Mouse (Mus musculus) adrenal gland (tissue): ENCODE results near the gene Mkln1.

Experiments
- intact Hi-C: fragments of 180-260 bp; cut with DNase I; formaldehyde crosslinking; loops from one replicate; pipeline ENCODE4 v1.15.1; 2025
- long read RNA-seq, 2 experiments: library from polyadenylated mRNA; unstranded; transcript quantifications; one replicate each; pipeline ENCODE4 v2.0.0; 2020; ENCODE audit warnings: borderline replicate concordance in 1 of 2; ENCODE audit not compliant: insufficient replicate concordance in 1 of 2

Gene Mkln1
- long read RNA-seq, experiment 1, full-length matches to known transcripts = 66 of 91 reads
- long read RNA-seq, experiment 1, partial matches to known transcripts = 11 of 91 reads
- long read RNA-seq, experiment 1, other reads (novel, unspliced or antisense) = 14 of 91 reads
- long read RNA-seq, experiment 2, full-length matches to known transcripts = 64 of 90 reads
- long read RNA-seq, experiment 2, partial matches to known transcripts = 12 of 90 reads
- long read RNA-seq, experiment 2, other reads (novel, unspliced or antisense) = 14 of 90 reads

DNA sequence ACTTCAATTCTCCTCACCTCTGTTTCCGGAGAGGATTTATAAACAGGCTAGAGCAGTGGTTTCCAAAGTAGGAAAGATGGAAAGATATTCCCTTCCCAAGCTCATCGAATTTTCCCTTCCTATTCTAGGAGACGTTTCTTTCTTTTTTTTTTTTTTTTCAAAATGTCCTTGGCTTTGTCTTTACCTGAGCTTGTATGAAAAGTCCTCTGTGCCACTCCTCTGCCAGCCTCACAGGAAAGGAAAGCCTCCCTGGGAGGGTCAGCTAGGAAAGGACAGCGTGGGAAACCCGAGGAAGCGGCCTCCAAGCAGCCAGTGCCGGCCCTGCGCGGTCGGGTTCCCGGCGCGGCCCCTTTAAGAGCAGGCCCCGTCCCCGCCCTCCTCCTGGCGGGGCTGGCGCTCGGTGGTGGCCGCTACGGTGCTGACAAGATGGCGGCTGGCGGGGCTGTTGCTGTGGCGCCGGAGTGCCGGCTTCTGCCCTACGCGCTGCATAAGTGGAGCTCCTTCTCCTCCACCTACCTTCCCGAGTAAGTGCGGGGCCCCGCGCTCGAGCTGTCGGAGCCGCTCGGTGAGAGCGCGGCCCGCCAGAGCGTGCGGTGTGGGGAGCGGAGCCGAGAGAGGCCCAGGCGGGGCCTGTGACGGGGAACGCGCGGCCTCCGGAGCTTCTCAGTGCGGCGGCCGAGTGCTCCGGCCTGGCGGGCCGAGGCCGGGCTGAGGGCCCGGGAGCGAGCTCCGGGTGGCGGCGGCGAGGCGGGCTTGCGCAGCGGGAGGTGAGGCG is at the start of gene Mkln1:
TSS of gene Mkln1 (plus strand) at position 305 of the 775 bp plus-strand sequence.
- intact Hi-C loops = no loop called here

DNA sequence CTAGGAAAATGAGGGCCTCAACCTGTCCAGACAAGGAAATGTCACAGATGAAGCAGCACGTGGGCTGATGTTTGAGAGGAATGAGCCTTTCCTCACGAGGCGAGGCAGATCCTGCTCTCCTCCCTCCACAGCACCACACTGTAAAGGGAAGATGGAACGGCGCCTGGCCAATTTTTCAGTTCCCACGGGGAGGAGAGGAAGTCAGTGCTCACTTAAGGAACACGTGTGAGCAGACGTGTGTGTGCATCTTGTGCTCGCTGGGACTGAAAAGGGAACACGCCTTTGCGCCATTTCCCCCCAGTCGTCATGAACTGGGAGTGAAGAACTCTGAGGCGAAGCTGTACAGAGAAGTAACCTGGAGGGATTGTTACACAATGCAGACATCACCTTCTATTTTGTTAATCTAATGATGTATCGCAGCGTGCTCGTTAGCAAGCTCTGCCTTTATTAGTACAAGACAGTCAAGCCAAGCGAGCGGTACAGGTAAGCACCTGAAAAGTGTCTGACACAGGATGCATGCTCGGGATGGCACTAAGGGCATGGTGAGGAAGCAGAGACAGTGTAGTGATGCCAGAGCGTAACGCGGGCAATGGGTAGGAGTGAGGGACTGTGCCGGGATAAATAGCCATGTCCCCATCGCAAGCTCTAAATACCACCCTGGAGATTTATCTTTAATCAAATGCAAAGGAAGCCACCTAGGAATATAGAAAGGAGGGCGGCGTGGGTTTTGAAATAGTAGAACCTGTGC is 41.9 kb upstream of the Mkln1 start:
- intact Hi-C loops = no loop called here

DNA sequence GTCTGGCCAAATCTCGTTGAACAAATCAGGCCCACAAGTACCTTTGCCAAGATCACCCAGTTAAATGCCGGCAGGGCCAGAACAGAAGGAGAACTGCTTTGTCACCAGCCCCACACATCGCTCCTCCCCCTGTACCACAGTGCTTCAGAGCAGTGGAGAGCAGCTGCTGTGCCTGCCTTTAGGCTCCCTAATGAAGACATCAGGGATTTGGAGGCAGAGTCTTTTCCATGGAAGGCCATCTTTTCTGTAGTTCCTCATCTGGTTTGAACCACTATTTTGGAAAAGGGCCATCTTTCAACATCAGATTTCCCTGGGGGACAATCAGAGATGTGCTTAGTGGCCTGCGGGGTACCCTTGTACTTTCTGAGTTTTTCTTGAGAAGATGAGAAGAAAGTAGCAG is 41.2 kb upstream of the Mkln1 start:
- intact Hi-C loops = no loop called here

DNA sequence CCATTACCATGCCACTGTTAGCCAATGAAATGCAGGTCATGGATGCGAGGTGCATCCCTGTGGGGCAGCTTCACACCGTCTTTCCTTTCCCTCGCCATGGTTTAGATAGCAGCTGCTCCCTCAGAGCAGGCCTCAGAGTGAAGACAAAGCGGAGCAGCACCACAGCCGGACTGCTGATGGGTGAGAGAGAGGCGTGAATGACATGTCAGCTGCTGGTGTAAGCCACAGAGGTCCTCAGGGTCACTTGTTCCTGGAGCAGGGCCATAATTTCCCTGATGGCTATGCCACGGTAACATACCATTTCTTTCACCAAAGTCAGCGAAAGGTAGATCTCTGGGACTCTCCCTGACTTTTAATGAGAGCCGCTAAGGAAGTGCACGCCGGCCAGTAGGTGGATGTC is 35.9 kb upstream of the Mkln1 start:
- intact Hi-C loops = no loop called here

DNA sequence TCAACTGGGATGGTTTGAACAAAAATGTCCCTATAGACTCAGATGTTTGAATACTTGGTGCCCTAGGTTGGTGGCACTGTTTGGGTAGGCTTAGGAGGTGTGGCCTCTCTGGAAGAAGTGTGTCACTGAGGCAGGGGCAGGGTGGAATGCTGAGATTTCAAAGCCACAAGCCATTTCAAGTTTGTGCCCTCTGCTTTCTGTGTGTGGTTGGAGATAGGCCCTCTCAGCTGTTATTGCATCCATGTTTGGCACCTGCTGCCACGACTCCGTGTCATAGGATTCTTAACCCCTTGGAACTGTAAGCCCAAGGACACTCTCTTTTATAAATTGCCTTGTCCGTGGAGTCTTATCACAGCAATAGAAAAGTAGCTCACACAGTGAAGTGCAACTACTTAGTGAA is 34.1 kb upstream of the Mkln1 start:
- intact Hi-C loops = no loop called here

DNA sequence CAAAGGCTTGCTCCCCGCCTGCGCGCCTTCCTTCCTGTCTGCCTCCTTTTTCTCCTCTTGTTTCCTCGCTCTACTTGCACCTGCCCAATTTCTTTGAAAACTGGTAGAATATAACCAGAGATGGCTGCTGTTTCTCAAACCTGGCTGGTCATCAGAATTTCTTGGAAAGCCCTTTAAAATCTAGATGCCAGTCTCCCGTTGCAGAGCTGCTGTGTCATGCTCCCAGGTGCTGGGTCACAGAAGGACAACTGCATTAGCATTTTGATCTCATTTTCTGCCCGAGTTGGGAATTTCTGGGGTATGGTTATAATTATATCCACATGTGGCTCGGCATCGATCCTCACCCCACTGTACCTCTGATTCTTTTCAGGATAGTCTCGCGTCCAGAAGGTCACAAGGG is 30.6 kb upstream of the Mkln1 start:
- intact Hi-C loops = no loop called here

DNA sequence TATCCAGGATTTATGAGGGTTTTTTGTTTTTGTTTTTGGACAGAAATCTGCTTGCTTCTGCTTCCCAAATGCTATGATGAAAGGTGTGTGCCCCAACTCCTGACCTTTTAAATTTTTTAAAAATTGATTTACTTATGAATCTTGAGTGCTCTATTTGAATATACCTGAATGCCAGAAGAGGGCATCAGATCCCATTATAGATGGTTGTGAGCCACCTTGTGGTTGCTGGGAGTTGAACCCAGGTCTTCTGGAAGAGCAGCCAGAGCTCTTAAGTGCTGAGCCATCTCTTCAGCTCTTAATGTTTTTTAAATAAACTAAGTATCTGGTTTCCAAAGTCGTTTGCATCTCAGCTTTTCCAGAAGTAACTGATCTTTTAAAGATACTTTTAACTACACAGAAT is 30.0 kb upstream of the Mkln1 start:
- intact Hi-C loops = no loop called here

DNA sequence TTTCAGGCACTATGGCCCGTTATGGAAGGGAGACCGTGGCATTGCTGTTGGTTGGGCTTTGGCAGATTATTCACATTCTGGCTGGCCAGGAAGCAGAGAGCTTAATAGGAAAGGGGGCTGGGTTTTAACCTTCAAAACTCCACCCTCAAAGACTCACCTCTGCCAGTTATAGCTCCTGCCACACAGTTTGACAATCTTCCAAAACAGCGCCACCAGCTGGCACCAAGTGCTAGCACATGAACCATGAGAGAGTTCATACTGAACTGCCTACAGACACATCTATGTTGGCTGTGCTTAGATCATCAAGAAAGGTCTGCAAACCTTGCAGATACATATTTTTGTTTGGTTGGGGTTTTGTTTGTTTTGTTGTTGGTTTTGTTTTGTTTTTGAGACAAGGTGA is 28.7 kb upstream of the Mkln1 start:
- intact Hi-C loops = no loop called here

DNA sequence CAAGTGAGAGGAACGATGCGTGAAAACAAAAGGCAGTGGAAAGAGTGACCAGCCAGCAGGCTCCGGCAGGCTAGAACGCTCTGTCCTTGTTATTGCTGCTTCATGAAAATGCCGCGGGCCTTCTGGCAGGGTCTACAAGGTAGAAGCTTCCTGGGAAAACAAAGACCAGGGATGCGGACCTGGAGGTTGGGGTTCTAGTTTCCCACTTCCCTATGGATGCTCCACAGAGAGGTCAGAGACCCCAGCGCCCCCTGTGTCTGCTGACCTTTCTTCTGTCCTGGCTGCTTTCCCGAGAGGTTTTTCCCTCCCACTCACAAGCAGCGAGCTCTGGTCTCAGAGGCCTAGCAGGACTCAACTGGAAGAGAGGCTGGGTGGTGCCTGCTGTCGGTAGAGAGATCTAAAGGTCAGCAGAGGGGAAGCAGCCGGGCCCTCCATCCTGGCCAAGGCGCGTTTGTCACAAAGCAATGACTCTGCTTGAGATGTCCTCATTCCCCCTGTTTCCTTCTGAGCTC is 27.9 kb upstream of the Mkln1 start:
- intact Hi-C loops = no loop called here

DNA sequence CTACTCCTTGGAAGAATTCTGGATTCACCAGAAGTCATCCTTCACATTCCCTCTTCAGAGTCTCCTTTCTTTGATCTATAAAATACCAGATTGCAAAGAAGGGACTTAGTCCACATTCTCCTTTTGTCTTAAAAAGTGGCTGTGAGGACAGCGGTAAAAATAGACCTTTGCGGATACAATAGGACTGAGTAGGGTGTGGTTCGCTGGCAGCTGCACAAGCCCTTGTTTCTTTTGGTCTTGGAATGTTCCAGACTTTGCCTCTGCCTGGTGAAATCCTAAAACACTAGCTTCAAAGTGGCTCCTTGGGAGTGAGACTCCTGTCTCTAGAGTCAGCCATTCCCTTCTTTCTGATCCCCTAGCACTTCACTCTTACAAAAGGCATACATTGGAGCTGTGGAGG is 27.4 kb upstream of the Mkln1 start:
- intact Hi-C loops = no loop called here

DNA sequence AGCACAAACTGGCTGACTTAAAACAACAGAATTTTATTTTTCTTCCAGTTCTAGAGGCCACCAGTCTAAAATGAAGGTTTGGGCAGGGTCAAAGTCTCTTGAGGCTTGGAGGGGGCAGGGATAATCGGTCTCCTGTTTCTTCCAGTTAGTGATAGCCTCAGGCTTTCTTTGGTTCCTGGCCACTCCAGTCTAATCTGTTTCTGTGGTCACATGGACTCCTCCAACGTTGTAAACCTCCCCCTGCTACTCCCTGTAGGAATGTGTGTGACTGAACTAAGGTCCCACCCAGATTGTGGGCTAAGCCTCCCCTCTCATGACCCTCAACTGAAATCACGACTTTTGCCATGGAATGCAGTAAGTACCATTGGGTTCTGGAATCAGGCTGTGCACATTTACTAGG is 25.9 kb upstream of the Mkln1 start:
- intact Hi-C loops = no loop called here

DNA sequence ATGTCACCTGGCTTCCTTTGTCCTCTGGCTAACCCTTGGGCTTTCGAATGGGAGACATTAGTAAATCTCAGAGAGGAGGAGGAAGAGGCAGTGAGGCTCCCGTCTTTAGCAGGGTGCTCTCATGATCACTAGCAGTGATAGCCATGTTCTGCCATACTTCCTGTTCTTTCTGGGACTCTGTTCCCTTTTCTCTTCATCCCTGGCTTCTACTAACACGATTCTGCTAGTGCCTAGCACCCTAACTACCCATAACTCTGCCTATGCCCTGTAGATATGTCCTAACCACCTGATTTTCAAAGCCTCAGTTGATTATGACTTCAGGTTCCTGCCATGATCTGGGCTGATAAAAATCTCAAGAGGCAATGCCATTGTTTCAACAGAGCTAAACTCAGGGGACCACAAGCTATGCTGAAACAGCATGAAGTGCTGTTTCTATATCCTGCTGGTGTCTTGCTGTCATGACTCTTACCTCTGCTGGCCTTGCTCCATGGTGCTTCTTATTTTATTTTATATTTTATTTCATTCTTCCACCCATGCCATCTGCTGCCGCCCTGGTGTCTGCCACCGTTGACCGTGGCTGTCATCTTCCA is 25.4 kb upstream of the Mkln1 start:
- intact Hi-C loops = no loop called here

DNA sequence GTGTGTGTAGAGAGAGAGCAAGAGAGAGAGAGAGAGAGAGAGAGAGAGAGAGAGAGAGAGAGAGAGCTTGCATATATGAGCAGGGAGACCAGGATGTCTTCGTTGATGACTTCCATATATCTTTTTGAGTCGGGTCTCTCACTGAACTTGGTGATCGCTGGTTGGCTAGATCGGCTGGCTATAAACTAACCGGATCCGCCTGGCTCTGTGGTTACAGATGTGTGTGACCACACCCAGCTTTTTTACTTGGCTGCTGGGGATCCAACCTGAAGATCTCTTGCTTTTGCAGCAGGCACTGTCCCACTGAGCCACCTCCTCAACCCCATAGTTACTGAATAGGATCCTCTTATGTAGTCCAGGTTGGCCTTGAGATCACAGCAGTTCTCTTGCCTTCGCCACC is 15.5 kb upstream of the Mkln1 start:
- intact Hi-C loops = loop anchor here (10.0 kb wide), 1 partner anchor 158 kb away; no protein-coding TSS in a partner anchor

DNA sequence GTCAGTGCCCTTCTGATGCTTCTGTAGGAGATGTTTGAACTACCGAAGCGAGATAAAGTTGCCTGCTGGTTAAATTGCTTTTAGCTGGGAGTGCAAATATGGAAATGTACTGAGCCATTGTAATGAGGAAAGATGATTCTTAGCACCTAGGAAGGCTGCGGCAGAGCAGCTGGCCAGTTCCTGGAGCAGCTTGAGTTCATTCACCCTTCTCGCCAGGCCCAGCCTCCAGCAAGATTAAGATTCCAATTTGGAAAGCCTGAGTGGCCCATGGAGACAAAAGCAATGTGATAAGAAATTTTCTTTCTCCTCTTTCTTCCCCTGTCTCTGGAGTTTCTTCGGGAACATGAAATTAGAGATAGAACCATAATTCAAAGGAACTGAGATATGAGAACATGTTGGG is 13.7 kb upstream of the Mkln1 start:
- intact Hi-C loops = loop anchor here (10.0 kb wide), 1 partner anchor 160 kb away; no protein-coding TSS in a partner anchor

DNA sequence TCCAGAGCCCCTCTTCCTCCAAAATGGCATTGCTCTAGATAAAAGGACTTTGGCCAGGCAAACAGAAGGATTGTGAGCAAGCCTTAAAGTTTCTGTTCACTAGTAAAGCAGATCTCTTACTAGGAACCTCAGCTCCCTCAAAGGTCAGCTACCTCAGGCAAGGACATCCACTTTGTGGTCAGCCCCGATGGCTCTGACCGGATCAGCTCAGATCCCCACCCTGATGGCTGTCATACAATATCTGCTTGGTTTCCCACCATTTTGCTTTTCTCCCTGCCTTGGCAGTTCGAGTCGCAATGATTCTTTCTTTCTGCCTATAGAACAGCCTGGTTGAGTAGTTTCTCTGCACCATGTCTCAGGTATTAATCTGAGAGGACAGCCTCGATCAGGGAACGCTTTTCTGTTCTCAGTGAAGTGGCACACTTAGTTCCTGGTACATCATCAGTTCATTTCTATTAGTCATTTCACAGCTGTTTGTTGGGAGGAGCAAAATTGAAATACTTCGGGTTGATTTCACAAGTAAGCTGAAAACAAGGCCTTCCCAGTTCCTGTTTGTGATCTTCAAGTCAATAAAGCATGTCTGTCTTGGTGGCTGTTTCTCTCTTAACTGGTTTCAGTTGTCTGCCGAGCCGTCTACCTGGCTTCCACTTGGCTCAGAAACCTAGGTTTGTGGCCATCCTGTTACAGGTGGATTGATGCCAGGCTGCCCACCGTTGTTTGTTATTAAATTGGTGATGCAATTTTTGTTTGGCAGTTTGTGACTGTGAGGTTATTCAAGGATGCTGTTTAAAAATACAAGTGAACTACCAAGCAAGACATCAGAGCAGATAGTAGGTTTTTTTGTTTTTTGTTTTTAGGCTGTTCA is 13.0 kb upstream of the Mkln1 start:
- intact Hi-C loops = loop anchor here (10.0 kb wide), 1 partner anchor 161 kb away; no protein-coding TSS in a partner anchor

DNA sequence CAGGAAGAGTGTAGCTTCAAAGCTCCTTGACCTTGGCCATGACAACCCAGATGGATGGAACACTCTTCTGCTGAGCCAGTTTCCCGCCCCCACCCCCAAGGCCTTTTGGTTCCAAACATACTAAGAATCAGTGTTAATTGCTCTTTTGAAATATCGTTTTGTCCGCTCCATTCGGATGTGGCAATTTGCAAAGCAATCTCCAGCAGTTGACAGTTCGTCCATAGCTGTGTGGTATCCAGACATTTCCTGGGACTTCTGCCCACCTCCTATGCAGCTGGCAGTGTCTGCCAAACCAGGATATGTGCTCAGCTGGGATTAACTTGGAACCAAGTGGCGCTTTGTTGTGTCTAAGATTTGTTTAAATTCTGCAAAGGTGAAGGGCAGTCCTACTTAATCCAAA is 8.8 kb upstream of the Mkln1 start:
- intact Hi-C loops = loop anchor here (10.0 kb wide), 1 partner anchor 165 kb away; no protein-coding TSS in a partner anchor

DNA sequence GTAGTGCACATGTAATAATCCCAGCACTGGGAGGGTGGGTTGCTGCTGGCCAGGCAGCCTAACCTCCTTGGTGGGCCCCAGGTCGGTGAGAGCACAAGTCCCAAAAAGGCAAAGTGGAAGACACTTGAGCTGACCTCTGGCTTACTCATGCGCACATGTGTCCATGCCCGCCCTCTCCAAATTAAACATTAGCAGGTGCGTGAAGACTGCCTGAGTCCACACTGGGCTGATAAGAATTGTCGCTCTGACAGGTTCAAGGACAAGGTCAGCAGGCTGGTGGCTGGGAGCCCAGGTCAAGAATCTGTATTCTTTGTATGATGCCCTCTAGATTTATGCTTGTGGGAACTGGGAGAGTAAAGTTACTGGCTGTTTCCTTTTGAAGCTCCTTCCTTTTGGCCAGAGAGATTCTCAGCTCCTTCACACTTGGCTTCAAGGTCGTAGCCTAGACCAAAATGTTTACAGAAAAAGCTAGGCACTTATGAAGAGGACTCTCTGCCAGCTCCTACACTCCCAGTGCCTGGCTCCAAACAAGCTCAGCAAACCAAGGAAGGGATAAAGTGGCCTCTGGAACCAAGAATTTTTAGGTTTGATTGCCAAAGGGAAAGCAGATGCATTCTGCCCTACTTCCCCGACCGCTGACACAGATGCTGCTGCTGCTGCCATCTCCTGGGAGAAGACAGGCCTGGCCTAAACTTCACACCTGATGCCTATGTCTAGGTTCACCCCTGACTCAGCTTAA is 8.1 kb upstream of the Mkln1 start:
- intact Hi-C loops = no loop called here

DNA sequence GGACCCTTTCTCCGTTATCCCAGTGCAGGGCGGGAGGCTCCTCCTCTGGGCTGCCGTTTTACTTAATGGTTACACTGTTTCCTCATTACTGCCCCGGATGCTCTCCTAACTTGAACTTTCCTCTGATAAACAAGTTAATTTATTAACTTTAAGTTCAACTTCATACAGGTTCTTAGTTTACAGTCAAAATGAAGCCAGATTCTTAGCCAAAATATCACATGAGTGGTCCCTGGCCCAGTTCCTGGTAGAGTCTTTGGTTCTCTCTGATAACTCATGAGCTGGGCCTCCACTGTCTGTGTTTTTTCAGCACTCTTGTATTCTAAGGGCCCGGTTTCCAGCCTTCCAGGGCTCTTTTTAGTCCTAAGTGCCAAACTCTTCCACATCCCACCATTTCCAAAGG is 5.7 kb upstream of the Mkln1 start:
- intact Hi-C loops = no loop called here

DNA sequence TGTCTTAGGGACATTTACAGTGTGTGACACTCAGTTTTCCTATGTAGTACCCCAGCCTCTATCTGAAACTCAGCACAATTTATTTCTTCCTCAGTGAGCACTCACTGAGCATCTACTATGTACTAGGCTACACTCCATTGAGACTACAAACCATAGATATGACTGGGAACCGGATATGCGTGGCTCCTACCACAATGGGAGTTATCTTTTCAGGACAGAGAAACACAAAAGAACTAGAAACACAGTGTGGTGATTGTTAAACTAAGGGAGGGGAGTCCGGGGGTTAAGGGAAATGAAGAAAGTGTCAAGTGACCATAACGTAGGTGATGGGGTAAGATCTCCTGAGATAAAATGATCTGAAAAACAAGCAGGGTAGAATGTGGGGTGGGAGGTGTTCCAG is 2.4 kb upstream of the Mkln1 start:
- intact Hi-C loops = no loop called here

DNA sequence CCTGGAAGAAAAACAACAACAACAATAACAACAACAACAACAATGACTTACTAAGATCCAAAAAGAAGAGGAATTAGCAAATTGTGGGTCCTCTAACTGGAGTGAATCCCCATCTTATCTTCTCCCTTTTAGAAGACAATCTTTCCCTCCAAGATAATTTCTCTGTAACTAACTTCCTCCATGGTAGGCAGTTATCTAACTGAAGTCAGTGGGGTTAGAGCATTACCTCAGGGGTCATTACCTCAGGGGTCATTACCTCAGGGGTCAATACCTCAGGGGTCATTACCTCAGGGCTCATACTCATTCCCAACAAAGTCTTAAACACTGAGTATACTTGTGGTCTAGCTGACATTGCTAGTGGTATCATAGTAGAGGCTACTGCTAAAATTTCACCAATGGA is 1.2 kb upstream of the Mkln1 start:
- intact Hi-C loops = no loop called here
